Mouse (Mus musculus): ENCODE data around the gene Ccdc169. TPM values are rescaled to one million over a fixed set of nuclear protein-coding genes. Genes with fewer than 3 reads are reported as not detected.

Gene Ccdc169
- polyA plus RNA-seq, 2 experiments = 0.11 to 0.25 TPM

- ATAC-seq (ENCODE audit: low FRiP score, low read depth) = no peak; the same call in 1 of the 2 replicates
- H3K4me3 ChIP-seq (replicated peaks; ENCODE audit: low read length) = peak overlapping the region; percentile 76
- H3K36me3 ChIP-seq (ENCODE audit: control insufficient read depth, insufficient read depth, low read length) = peaks cover 10% of the 10 kb centered on the region
- peak overlapping the region; percentile 99 for H3K9ac ChIP-seq (ENCODE audit: low read depth, low read length, severe bottlenecking)
- H3K4me1 ChIP-seq (ENCODE audit: control insufficient read depth, insufficient read depth, low read length) = peaks cover 16% of the 10 kb centered on the region
- WGBS = 11% methylated on average over 16 of the region's 16 CpGs
- 0 out of 2 replicates have a peak, but pooled peaks have one; percentile 10 for TF ChIP-seq POLR2A (IDR thresholded peaks at IDR 0.05; ENCODE audit: borderline replicate concordance, extremely low read depth, insufficient read depth, insufficient read length)
- H3K9me3 ChIP-seq (ENCODE audit: control insufficient read depth, low read length) = no peaks in the 10 kb centered on the region
- peak overlapping the region; percentile 97 for H3K27ac ChIP-seq (replicated peaks; ENCODE audit: low read depth, low read length)
- peak; percentile 58 for DNase-seq (ENCODE audit: low spot score)
- peak overlapping the region; percentile 38 for H3K4me2 ChIP-seq (replicated peaks; ENCODE audit: low read depth, low read length, severe bottlenecking)
- no peaks in the 10 kb centered on the region for H3K27me3 ChIP-seq (ENCODE audit: control insufficient read depth, insufficient read depth, low read length)
These were observed 24.3 kb upstream of the Ccdc169 start for GRCm38 (mm10) chr3:55112710-55113415.

GRCm38 (mm10) chr3:55114313-55115065, 22.6 kb upstream of the Ccdc169 start:
- no peak for TF ChIP-seq POLR2A (IDR thresholded peaks at IDR 0.05; ENCODE audit: borderline replicate concordance, extremely low read depth, insufficient read depth, insufficient read length)
- H3K4me3 ChIP-seq (replicated peaks; ENCODE audit: low read length) = no peak overlapping the region
- peaks cover 26% of the 10 kb centered on the region for H3K36me3 ChIP-seq (ENCODE audit: control insufficient read depth, insufficient read depth, low read length)
- no peak for ATAC-seq (ENCODE audit: low FRiP score, low read depth)
- no peak overlapping the region for H3K27ac ChIP-seq (replicated peaks; ENCODE audit: low read depth, low read length)
- H3K9me3 ChIP-seq (ENCODE audit: control insufficient read depth, low read length) = no peaks in the 10 kb centered on the region
- no peak for DNase-seq (ENCODE audit: low spot score)
- no peaks in the 10 kb centered on the region for H3K27me3 ChIP-seq (ENCODE audit: control insufficient read depth, insufficient read depth, low read length)
- H3K4me1 ChIP-seq (ENCODE audit: control insufficient read depth, insufficient read depth, low read length) = peaks cover 16% of the 10 kb centered on the region
- no peak overlapping the region for H3K4me2 ChIP-seq (replicated peaks; ENCODE audit: low read depth, low read length, severe bottlenecking)
- WGBS = 58% methylated on average over 7 of the region's 7 CpGs
- no peak overlapping the region for H3K9ac ChIP-seq (ENCODE audit: low read depth, low read length, severe bottlenecking)

GRCm38 (mm10) chr3:55115071-55115470, 22.1 kb upstream of the Ccdc169 start:
- Histone ChIP-seq H3K4me2 (replicated peaks; ENCODE audit: low read depth, low read length, severe bottlenecking) (no peak overlapping the region), H3K9ac (ENCODE audit: low read depth, low read length, severe bottlenecking) (no peak overlapping the region), H3K36me3 (ENCODE audit: control insufficient read depth, insufficient read depth, low read length) (peaks cover 31% of the 10 kb centered on the region), H3K9me3 (ENCODE audit: control insufficient read depth, low read length) (no peaks in the 10 kb centered on the region), H3K4me3 (replicated peaks; ENCODE audit: low read length) (no peak overlapping the region), H3K4me1 (ENCODE audit: control insufficient read depth, insufficient read depth, low read length) (peaks cover 16% of the 10 kb centered on the region), H3K27ac (replicated peaks; ENCODE audit: low read depth, low read length) (no peak overlapping the region), H3K27me3 (ENCODE audit: control insufficient read depth, insufficient read depth, low read length) (no peaks in the 10 kb centered on the region)
- WGBS = 81% methylated on average over 1 of the region's 1 CpGs
- DNase-seq (ENCODE audit: low spot score) (no peak), ATAC-seq (ENCODE audit: low FRiP score, low read depth) (no peak)
- TF ChIP-seq POLR2A (IDR thresholded peaks at IDR 0.05; ENCODE audit: borderline replicate concordance, extremely low read depth, insufficient read depth, insufficient read length) = no peak

- Histone ChIP-seq H3K27me3 (ENCODE audit: control insufficient read depth, insufficient read depth, low read length) (no peaks in the 10 kb centered on the region), H3K27ac (replicated peaks; ENCODE audit: low read depth, low read length) (no peak overlapping the region), H3K4me3 (replicated peaks; ENCODE audit: low read length) (no peak overlapping the region), H3K9ac (ENCODE audit: low read depth, low read length, severe bottlenecking) (no peak overlapping the region), H3K9me3 (ENCODE audit: control insufficient read depth, low read length) (no peaks in the 10 kb centered on the region), H3K4me1 (ENCODE audit: control insufficient read depth, insufficient read depth, low read length) (peaks cover 16% of the 10 kb centered on the region), H3K4me2 (replicated peaks; ENCODE audit: low read depth, low read length, severe bottlenecking) (no peak overlapping the region), H3K36me3 (ENCODE audit: control insufficient read depth, insufficient read depth, low read length) (peaks cover 39% of the 10 kb centered on the region)
- DNase-seq (ENCODE audit: low spot score) = no peak
- 77% methylated on average over 8 of the region's 8 CpGs for WGBS
- TF ChIP-seq POLR2A (IDR thresholded peaks at IDR 0.05; ENCODE audit: borderline replicate concordance, extremely low read depth, insufficient read depth, insufficient read length) = no peak
- no peak for ATAC-seq (ENCODE audit: low FRiP score, low read depth)
These were observed 21.1 kb upstream of the Ccdc169 start for GRCm38 (mm10) chr3:55115989-55116388.

GRCm38 (mm10) chr3:55119275-55119898, 17.8 kb upstream of the Ccdc169 start:
- 83% methylated on average over 6 of the region's 6 CpGs for WGBS
- H3K9ac ChIP-seq (ENCODE audit: low read depth, low read length, severe bottlenecking) = no peak overlapping the region
- H3K4me1 ChIP-seq (ENCODE audit: control insufficient read depth, insufficient read depth, low read length) = peaks cover 5% of the 10 kb centered on the region; the same call in 1 of the 2 replicates
- H3K4me2 ChIP-seq (replicated peaks; ENCODE audit: low read depth, low read length, severe bottlenecking) = no peak overlapping the region
- no peak for TF ChIP-seq POLR2A (IDR thresholded peaks at IDR 0.05; ENCODE audit: borderline replicate concordance, extremely low read depth, insufficient read depth, insufficient read length)
- peaks cover 72% of the 10 kb centered on the region for H3K36me3 ChIP-seq (ENCODE audit: control insufficient read depth, insufficient read depth, low read length)
- H3K4me3 ChIP-seq (replicated peaks; ENCODE audit: low read length) = no peak overlapping the region
- no peak overlapping the region for H3K27ac ChIP-seq (replicated peaks; ENCODE audit: low read depth, low read length)
- no peaks in the 10 kb centered on the region for H3K27me3 ChIP-seq (ENCODE audit: control insufficient read depth, insufficient read depth, low read length)
- ATAC-seq (ENCODE audit: low FRiP score, low read depth) (no peak), DNase-seq (ENCODE audit: low spot score) (no peak)
- no peaks in the 10 kb centered on the region for H3K9me3 ChIP-seq (ENCODE audit: control insufficient read depth, low read length)
